Mouse (Mus musculus) heart, adult 2 months (tissue): Measurements from ENCODE around the gene Exoc4. TPM values are rescaled to one million over a fixed set of nuclear protein-coding genes. Genes with fewer than 3 reads are reported as not detected.

Experiments
- DNase-seq, 2 experiments: peaks; one replicate each; pipeline ENCODE4 v3.0.0; 2021
- H3K27ac ChIP-seq: fragments of 200-600 bp; 2 replicates; pipeline ENCODE4 v1.8.1; 2022
- H3K27me3 ChIP-seq: fragments of 200-500 bp; 2 replicates; pipeline ENCODE4 v1.6.1; 2012; ENCODE audit warnings: mild to moderate bottlenecking, low read length, inconsistent platforms, mixed read lengths; ENCODE audit not compliant: control insufficient read depth, insufficient read depth
- H3K36me3 ChIP-seq: fragments of 200-500 bp; 2 replicates; pipeline ENCODE4 v1.6.1; 2012; ENCODE audit warnings: low read length, inconsistent platforms; ENCODE audit not compliant: control insufficient read depth, insufficient read depth
- H3K4me1 ChIP-seq: fragments of 200-500 bp; 2 replicates; pipeline ENCODE4 v1.6.1; 2011; ENCODE audit warnings: low read length; ENCODE audit not compliant: control insufficient read depth, insufficient read depth
- H3K4me3 ChIP-seq: fragments of 200-600 bp; 2 replicates; pipeline ENCODE4 v1.8.1; 2022
- H3K79me2 ChIP-seq: fragments of 200-500 bp; replicated peaks from 2 replicates; pipeline ENCODE4 v1.6.1; 2012; ENCODE audit warnings: mild to moderate bottlenecking, inconsistent platforms, low read length, moderate library complexity, mixed read lengths; ENCODE audit not compliant: control insufficient read depth, insufficient read depth
- H3K9ac ChIP-seq: fragments of 200-500 bp; 2 replicates; pipeline ENCODE4 v1.6.1; 2012; ENCODE audit warnings: low read depth, mild to moderate bottlenecking, control low read depth, inconsistent platforms, low read length, mixed read lengths
- CTCF ChIP-seq: fragments of 200-600 bp; IDR thresholded peaks from 2 replicates; pipeline ENCODE4 v1.8.1; 2022; ENCODE audit warnings: antibody characterized with exemption, mild to moderate bottlenecking, moderate library complexity
- EP300 ChIP-seq: fragments of 200-500 bp; IDR thresholded peaks from 2 replicates; pipeline ENCODE4 v1.6.1; 2011; ENCODE audit warnings: low read depth, low read length, control low read depth; ENCODE audit not compliant: insufficient read depth
- POLR2A ChIP-seq: fragments of 200-500 bp; IDR thresholded peaks from 2 replicates; pipeline ENCODE4 v1.6.1; 2011; ENCODE audit warnings: mild to moderate bottlenecking, low read depth, low read length, control low read depth; ENCODE audit not compliant: insufficient read depth
- WGBS: fragments of 180-500 bp; shearing (Covaris S2); methylation state at CpG from one replicate; pipeline ENCODE4 v1.1.7; 2018; 5-methylcytosine and 5-hydroxymethylcytosine counted together
- intact Hi-C: fragments of 180-260 bp; cut with DNase I; formaldehyde crosslinking; loops from one replicate; pipeline ENCODE4 v1.15.1; 2025
- polyA plus RNA-seq: library from polyadenylated mRNA; depleted of rRNA; stranded (reverse); fragments of >200 nt; gene quantifications from 2 replicates; pipeline ENCODE4 v1.2.3, GENCODE M21; 2012
- total RNA-seq, 2 experiments: library from RNA; stranded (reverse); gene quantifications; 2 replicates each; pipeline ENCODE4 v1.2.3; 2021

Exoc4 gene
- total and polyA plus RNA-seq, 3 experiments, result 9.9 to 36.0 (median 34.0) TPM

- intact Hi-C loops, result no loop called here
- no peaks in the 10 kb centered on the region for H3K79me2 ChIP-seq
- no peak for DNase-seq
- TF ChIP-seq POLR2A (no peak), CTCF (no peak), EP300 (no peak)
- no peak overlapping the region for H3K9ac ChIP-seq
- H3K36me3 ChIP-seq, result no peaks in the 10 kb centered on the region
- H3K27me3 ChIP-seq, result no peaks in the 10 kb centered on the region
- WGBS, result 92% methylated on average over 1 of the region's 1 CpGs
- H3K4me3 ChIP-seq, result no peak overlapping the region
- H3K4me1 ChIP-seq, result no peaks in the 10 kb centered on the region
- H3K27ac ChIP-seq, result no peak overlapping the region
These were observed 312.0 kb downstream of the Exoc4 start for GRCm38 (mm10) chr6:33560925-33561324.

- H3K27me3 ChIP-seq, result no peaks in the 10 kb centered on the region
- H3K79me2 ChIP-seq, result no peaks in the 10 kb centered on the region
- intact Hi-C loops, result no loop called here
- H3K9ac ChIP-seq, result no peak overlapping the region
- H3K4me3 ChIP-seq, result no peak overlapping the region
- DNase-seq, result no peak
- no peaks in the 10 kb centered on the region for H3K36me3 ChIP-seq
- no peak for TF ChIP-seq CTCF
- no peak for TF ChIP-seq POLR2A
- TF ChIP-seq EP300, result no peak
- no peaks in the 10 kb centered on the region for H3K4me1 ChIP-seq
- no peak overlapping the region for H3K27ac ChIP-seq
- WGBS, result 95% methylated on average over 2 of the region's 2 CpGs
These were observed 313.0 kb downstream of the Exoc4 start for GRCm38 (mm10) chr6:33561911-33562310.

GRCm38 (mm10) chr6:33575947-33576346 lies 327.1 kb downstream of the Exoc4 start:
- no peak for DNase-seq
- WGBS, result 67% methylated on average over 4 of the region's 4 CpGs

GRCm38 (mm10) chr6:33608469-33608868 lies 359.6 kb downstream of the Exoc4 start:
- Histone ChIP-seq H3K4me1 (no peaks in the 10 kb centered on the region), H3K4me3 (no peak overlapping the region), H3K27ac (no peak overlapping the region), H3K9ac (no peak overlapping the region), H3K27me3 (no peaks in the 10 kb centered on the region), H3K79me2 (no peaks in the 10 kb centered on the region), H3K36me3 (no peaks in the 10 kb centered on the region)
- DNase-seq, result no peak
- intact Hi-C loops, result no loop called here
- TF ChIP-seq EP300 (no peak), POLR2A (no peak), CTCF (no peak)
- WGBS, result 93% methylated on average over 4 of the region's 4 CpGs

More at GRCm38 (mm10) chr6:33575947-33576346, 327.1 kb downstream of the Exoc4 start:
- Histone ChIP-seq H3K79me2 (no peaks in the 10 kb centered on the region), H3K4me3 (no peak overlapping the region), H3K27me3 (no peaks in the 10 kb centered on the region), H3K27ac (no peak overlapping the region), H3K4me1 (no peaks in the 10 kb centered on the region), H3K9ac (no peak overlapping the region), H3K36me3 (no peaks in the 10 kb centered on the region)
- TF ChIP-seq POLR2A, result no peak
- TF ChIP-seq EP300, result no peak
- no peak for TF ChIP-seq CTCF
- intact Hi-C loops, result no loop called here

GRCm38 (mm10) chr6:33613978-33614377 lies 365.1 kb downstream of the Exoc4 start:
- no peak for DNase-seq
- TF ChIP-seq EP300 (no peak), CTCF (no peak), POLR2A (no peak)
- intact Hi-C loops, result no loop called here
- Histone ChIP-seq H3K27me3 (no peaks in the 10 kb centered on the region), H3K36me3 (no peaks in the 10 kb centered on the region), H3K27ac (no peak overlapping the region), H3K4me1 (no peaks in the 10 kb centered on the region; the same call in 1 of the 2 replicates), H3K9ac (no peak overlapping the region), H3K79me2 (no peaks in the 10 kb centered on the region), H3K4me3 (no peak overlapping the region)
- 53% methylated on average over 1 of the region's 1 CpGs for WGBS

GRCm38 (mm10) chr6:33618590-33618989 lies 369.7 kb downstream of the Exoc4 start:
- intact Hi-C loops, result no loop called here
- H3K36me3 ChIP-seq, result no peaks in the 10 kb centered on the region
- DNase-seq, result no peak
- no peaks in the 10 kb centered on the region; the same call in 1 of the 2 replicates for H3K4me1 ChIP-seq
- no peak overlapping the region for H3K27ac ChIP-seq
- WGBS, result 71% methylated on average over 5 of the region's 5 CpGs
- no peaks in the 10 kb centered on the region for H3K27me3 ChIP-seq
- no peak for TF ChIP-seq POLR2A
- TF ChIP-seq EP300, result no peak
- H3K4me3 ChIP-seq, result no peak overlapping the region
- no peaks in the 10 kb centered on the region for H3K79me2 ChIP-seq
- H3K9ac ChIP-seq, result no peak overlapping the region
